Mouse (Mus musculus) lung, adult 10 weeks (tissue): ENCODE results near the gene Zdhhc9. TPM values are rescaled to one million over a fixed set of nuclear protein-coding genes. Genes with fewer than 3 reads are reported as not detected.

ENCODE experiments used
- polyA plus RNA-seq: library from polyadenylated mRNA; stranded (reverse); fragments of 350-450 nt; fragmentation: Illumina TruSeq; extraction: RNeasy Lipid Tissue Mini Kit (QIAGEN cat#74804); gene quantifications from one replicate; pipeline ENCODE4 v1.2.3, GENCODE M21; 2014; ENCODE audit warnings: low read depth, low replicate concordance; ENCODE audit not compliant: insufficient read depth

The Zdhhc9 gene
- 16.0 TPM for polyA plus RNA-seq

GRCm38 (mm10) chrX:48208519-48209185, at the start of gene Zdhhc9:
TSS of gene Zdhhc9 (minus strand) at chrX:48208878.

GRCm38 (mm10) chrX:48256468-48257007, 47.9 kb upstream of the Zdhhc9 start, which contains the start of gene Utp14a:
TSS of gene Utp14a (plus strand) at chrX:48256862.

GRCm38 (mm10) chrX:48146262-48146661, 62.4 kb downstream of the Zdhhc9 start, which contains the start of gene Sash3:
TSS of gene Sash3 (plus strand) at chrX:48146436.

Other genes starting within 250 kb of the Zdhhc9 start
- gene Apln, start 174.0 kb downstream of the Zdhhc9 start, polyA plus RNA-seq, result 17.7 TPM
- gene Xpnpep2, start 100.2 kb downstream of the Zdhhc9 start, polyA plus RNA-seq, result 4.1 TPM
- gene Sash3, start 62.4 kb downstream of the Zdhhc9 start, polyA plus RNA-seq, result 16.1 TPM
- 10.4 TPM for gene Utp14a, start 48.0 kb upstream of the Zdhhc9 start, polyA plus RNA-seq
- 1.5 TPM for gene Bcorl1, start 132.5 kb upstream of the Zdhhc9 start, polyA plus RNA-seq